Mouse (Mus musculus): ENCODE measurements around the gene Tnip1. TPM values are rescaled to one million over a fixed set of nuclear protein-coding genes. Genes with fewer than 3 reads are reported as not detected.

Tnip1 gene
- polyA plus RNA-seq, 1 experiment from 2014 or later = 24.7 TPM

- no peaks in the 10 kb centered on the region for H3K27me3 ChIP-seq (ENCODE audit: control insufficient read depth, insufficient read depth, low read length)
- H3K4me2 ChIP-seq (ENCODE audit: low read depth, low read length) = no peak overlapping the region
- H3K36me3 ChIP-seq (ENCODE audit: control insufficient read depth, insufficient read depth) = no peaks in the 10 kb centered on the region
- H3K27ac ChIP-seq (ENCODE audit: low read length) = no peak overlapping the region
- no peaks in the 10 kb centered on the region for H3K4me1 ChIP-seq (ENCODE audit: control insufficient read depth, insufficient read depth, low read length)
- no peaks in the 10 kb centered on the region for H3K9me3 ChIP-seq (replicated peaks; ENCODE audit: control insufficient read depth, low read length)
- no peak overlapping the region for H3K9ac ChIP-seq (ENCODE audit: low read length)
- no peak for ATAC-seq (replicated peaks; ENCODE audit: extremely low read depth, insufficient read depth, low FRiP score)
- no peak overlapping the region for H3K4me3 ChIP-seq (ENCODE audit: low read length)
- WGBS = 58% methylated on average over 7 of the region's 7 CpGs
Observed at GRCm38 (mm10) chr11:54892091-54892490, 70.6 kb downstream of the Tnip1 start.

- no peaks in the 10 kb centered on the region for H3K27me3 ChIP-seq (ENCODE audit: control insufficient read depth, insufficient read depth, low read length)
- H3K9ac ChIP-seq (ENCODE audit: low read length) = no peak overlapping the region
- H3K4me2 ChIP-seq (ENCODE audit: low read depth, low read length) = no peak overlapping the region
- H3K9me3 ChIP-seq (replicated peaks; ENCODE audit: control insufficient read depth, low read length) = no peaks in the 10 kb centered on the region
- no peak overlapping the region for H3K4me3 ChIP-seq (ENCODE audit: low read length)
- no peak for ATAC-seq (replicated peaks; ENCODE audit: extremely low read depth, insufficient read depth, low FRiP score)
- no peaks in the 10 kb centered on the region for H3K4me1 ChIP-seq (ENCODE audit: control insufficient read depth, insufficient read depth, low read length)
- 85% methylated on average over 5 of the region's 5 CpGs for WGBS
- H3K27ac ChIP-seq (ENCODE audit: low read length) = no peak overlapping the region
- no peaks in the 10 kb centered on the region for H3K36me3 ChIP-seq (ENCODE audit: control insufficient read depth, insufficient read depth)
Observed at GRCm38 (mm10) chr11:54891341-54891740, 71.4 kb downstream of the Tnip1 start.

DNA sequence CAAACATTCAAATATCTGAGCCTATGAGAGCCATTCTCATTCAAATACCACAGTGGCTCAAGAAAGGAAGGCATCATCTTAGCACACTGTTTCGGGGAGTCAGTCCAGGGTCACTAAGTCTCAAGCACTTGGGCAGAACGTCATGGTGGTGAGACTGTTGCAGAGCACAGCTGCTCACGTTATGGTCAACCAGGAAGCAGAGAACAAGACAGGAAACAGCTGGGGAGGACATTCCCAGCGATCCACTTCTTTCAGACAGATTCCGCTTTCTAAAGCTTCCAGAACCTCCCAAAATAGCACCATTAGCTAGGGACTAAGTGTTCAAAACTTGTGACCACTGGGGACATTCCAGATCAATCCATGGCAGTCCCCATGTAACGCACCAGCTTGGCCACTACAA lies 74.8 kb downstream of the Tnip1 start:
- no peak overlapping the region for H3K4me2 ChIP-seq (ENCODE audit: low read depth, low read length)
- H3K36me3 ChIP-seq (ENCODE audit: control insufficient read depth, insufficient read depth) = no peaks in the 10 kb centered on the region
- WGBS = 60% methylated on average over 6 of the region's 6 CpGs
- no peak overlapping the region for H3K4me3 ChIP-seq (ENCODE audit: low read length)
- no peak overlapping the region for H3K9ac ChIP-seq (ENCODE audit: low read length)
- no peaks in the 10 kb centered on the region for H3K9me3 ChIP-seq (replicated peaks; ENCODE audit: control insufficient read depth, low read length)
- no peak overlapping the region for H3K27ac ChIP-seq (ENCODE audit: low read length)
- ATAC-seq (replicated peaks; ENCODE audit: extremely low read depth, insufficient read depth, low FRiP score) = no peak
- H3K27me3 ChIP-seq (ENCODE audit: control insufficient read depth, insufficient read depth, low read length) = no peaks in the 10 kb centered on the region
- H3K4me1 ChIP-seq (ENCODE audit: control insufficient read depth, insufficient read depth, low read length) = peaks cover 12% of the 10 kb centered on the region

DNA sequence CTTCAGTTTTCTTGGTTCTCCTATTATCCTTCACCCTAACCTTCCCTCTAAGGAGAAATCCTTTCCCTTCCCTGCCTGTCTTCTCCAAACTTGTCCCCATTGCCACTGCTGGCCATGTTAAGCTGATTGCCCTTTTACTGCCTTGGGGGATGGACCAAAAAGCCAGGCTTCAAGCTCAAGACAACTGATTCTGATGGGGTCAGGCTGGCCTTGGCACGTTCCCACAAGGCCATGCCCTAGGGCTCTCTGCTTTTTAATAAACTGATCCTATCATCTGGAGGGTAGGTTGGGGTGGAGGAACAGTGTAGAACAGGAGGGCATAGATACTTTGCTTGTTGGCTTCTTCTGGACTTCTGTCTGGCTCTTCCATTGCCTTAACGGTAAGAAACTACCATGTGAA lies 77.3 kb downstream of the Tnip1 start:
- no peaks in the 10 kb centered on the region for H3K36me3 ChIP-seq (ENCODE audit: control insufficient read depth, insufficient read depth)
- H3K4me3 ChIP-seq (ENCODE audit: low read length) = no peak overlapping the region
- 97% methylated on average over 2 of the region's 2 CpGs for WGBS
- no peak overlapping the region for H3K4me2 ChIP-seq (ENCODE audit: low read depth, low read length)
- 0 out of 2 replicates have a peak overlapping the region, but pooled peaks have one; percentile 1 for H3K27ac ChIP-seq (ENCODE audit: low read length)
- H3K4me1 ChIP-seq (ENCODE audit: control insufficient read depth, insufficient read depth, low read length) = peaks cover 32% of the 10 kb centered on the region
- no peaks in the 10 kb centered on the region for H3K9me3 ChIP-seq (replicated peaks; ENCODE audit: control insufficient read depth, low read length)
- no peaks in the 10 kb centered on the region for H3K27me3 ChIP-seq (ENCODE audit: control insufficient read depth, insufficient read depth, low read length)
- no peak overlapping the region for H3K9ac ChIP-seq (ENCODE audit: low read length)
- ATAC-seq (replicated peaks; ENCODE audit: extremely low read depth, insufficient read depth, low FRiP score) = no peak

DNA sequence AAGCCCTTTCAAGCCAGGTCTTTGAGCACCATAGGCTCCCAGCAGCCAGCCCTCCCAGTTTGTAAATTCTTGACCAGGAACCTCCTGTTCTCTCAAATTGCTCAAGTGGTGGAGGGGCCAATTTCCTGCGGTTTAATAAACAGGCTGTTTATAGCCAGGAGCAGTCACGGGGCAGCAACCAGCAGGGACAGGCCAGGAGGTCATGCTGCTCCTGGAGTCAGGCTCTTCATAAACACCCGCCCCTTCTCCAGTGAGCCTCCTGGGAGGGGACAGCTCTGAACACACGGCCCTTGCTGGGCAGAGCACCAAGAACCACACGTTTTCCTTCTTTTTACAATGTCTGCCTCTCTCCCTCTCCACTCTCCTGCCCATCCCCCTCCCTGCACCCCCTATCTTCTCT lies 77.8 kb downstream of the Tnip1 start:
- Histone ChIP-seq H3K9me3 (replicated peaks; ENCODE audit: control insufficient read depth, low read length) (no peaks in the 10 kb centered on the region), H3K4me3 (ENCODE audit: low read length) (no peak overlapping the region), H3K4me1 (ENCODE audit: control insufficient read depth, insufficient read depth, low read length) (peaks cover 37% of the 10 kb centered on the region), H3K27me3 (ENCODE audit: control insufficient read depth, insufficient read depth, low read length) (no peaks in the 10 kb centered on the region), H3K4me2 (ENCODE audit: low read depth, low read length) (no peak overlapping the region), H3K36me3 (ENCODE audit: control insufficient read depth, insufficient read depth) (no peaks in the 10 kb centered on the region), H3K9ac (ENCODE audit: low read length) (0 out of 2 replicates have a peak overlapping the region, but pooled peaks have one; percentile 14), H3K27ac (ENCODE audit: low read length) (peak overlapping the region; percentile 70)
- peak; percentile 50 for ATAC-seq (replicated peaks; ENCODE audit: extremely low read depth, insufficient read depth, low FRiP score)
- WGBS = 26% methylated on average over 5 of the region's 5 CpGs

DNA sequence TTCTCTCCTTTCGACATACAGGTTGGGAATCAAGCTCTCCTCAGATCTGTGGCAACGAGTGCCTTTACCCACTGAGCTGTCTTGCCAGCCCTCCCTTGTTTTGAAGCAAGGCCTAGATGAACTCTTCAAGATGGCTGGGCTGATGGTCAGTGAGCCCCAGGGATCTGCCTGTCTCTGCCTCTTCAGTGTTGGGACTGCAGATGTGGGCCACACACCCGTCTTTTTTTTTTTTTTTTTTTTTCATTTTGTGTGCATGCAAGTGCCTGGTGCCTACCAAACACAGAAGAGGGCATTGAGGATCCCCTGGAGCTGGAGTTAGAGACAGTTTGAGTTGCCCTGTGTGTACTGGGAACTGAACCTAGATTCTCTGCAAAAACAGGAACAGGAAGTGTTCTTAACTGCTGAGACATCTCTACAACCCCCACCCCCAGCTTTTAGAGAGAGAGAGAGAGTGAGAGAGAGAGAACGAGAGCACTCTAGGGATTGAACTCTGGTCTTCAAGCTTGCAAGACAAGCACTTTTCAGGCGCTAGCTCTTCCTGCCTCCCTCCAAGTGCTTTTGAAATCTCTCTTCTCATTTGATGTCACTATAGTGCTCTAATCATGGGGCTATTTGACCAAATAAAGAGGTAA lies 78.4 kb downstream of the Tnip1 start:
- H3K9me3 ChIP-seq (replicated peaks; ENCODE audit: control insufficient read depth, low read length) = no peaks in the 10 kb centered on the region
- no peaks in the 10 kb centered on the region for H3K27me3 ChIP-seq (ENCODE audit: control insufficient read depth, insufficient read depth, low read length)
- no peak overlapping the region for H3K9ac ChIP-seq (ENCODE audit: low read length)
- WGBS = 77% methylated on average over 5 of the region's 5 CpGs
- no peak overlapping the region for H3K4me2 ChIP-seq (ENCODE audit: low read depth, low read length)
- no peaks in the 10 kb centered on the region for H3K36me3 ChIP-seq (ENCODE audit: control insufficient read depth, insufficient read depth)
- no peak overlapping the region for H3K4me3 ChIP-seq (ENCODE audit: low read length)
- H3K27ac ChIP-seq (ENCODE audit: low read length) = peak overlapping the region; percentile 70
- H3K4me1 ChIP-seq (ENCODE audit: control insufficient read depth, insufficient read depth, low read length) = peaks cover 42% of the 10 kb centered on the region
- no peak for ATAC-seq (replicated peaks; ENCODE audit: extremely low read depth, insufficient read depth, low FRiP score)

DNA sequence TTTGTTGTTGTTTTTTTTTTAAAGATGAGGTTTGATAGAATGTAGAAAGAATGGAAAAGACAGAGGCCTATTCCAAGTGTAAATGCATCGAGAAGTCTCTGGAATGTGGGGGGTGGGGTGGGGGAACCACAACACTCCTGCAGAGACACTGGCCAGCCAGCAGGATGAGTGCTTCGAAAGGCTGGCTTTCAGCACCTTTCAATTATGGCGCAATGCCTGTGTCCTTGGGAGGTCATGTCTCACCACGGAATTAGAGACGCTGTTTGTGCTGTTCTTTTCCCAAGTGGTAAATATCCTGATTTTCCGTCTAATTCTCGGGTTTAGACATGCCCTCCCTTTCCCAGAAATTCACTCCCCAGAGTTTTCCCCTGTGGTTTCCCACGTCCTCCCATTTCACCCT lies 80.0 kb downstream of the Tnip1 start:
- Histone ChIP-seq H3K4me3 (ENCODE audit: low read length) (no peak overlapping the region), H3K9ac (ENCODE audit: low read length) (0 out of 2 replicates have a peak overlapping the region, but pooled peaks have one; percentile 33), H3K27ac (ENCODE audit: low read length) (peak overlapping the region; percentile 84), H3K36me3 (ENCODE audit: control insufficient read depth, insufficient read depth) (no peaks in the 10 kb centered on the region), H3K4me2 (ENCODE audit: low read depth, low read length) (no peak overlapping the region), H3K4me1 (ENCODE audit: control insufficient read depth, insufficient read depth, low read length) (peaks cover 42% of the 10 kb centered on the region), H3K9me3 (replicated peaks; ENCODE audit: control insufficient read depth, low read length) (no peaks in the 10 kb centered on the region), H3K27me3 (ENCODE audit: control insufficient read depth, insufficient read depth, low read length) (no peaks in the 10 kb centered on the region)
- 14% methylated on average over 8 of the region's 8 CpGs for WGBS
- ATAC-seq (replicated peaks; ENCODE audit: extremely low read depth, insufficient read depth, low FRiP score) = 0 out of 2 replicates have a peak, but pooled peaks have one; percentile 55

GRCm38 (mm10) chr11:54881051-54881474 lies 81.7 kb downstream of the Tnip1 start:
- Histone ChIP-seq H3K27ac (ENCODE audit: low read length) (peak overlapping the region; percentile 90), H3K27me3 (ENCODE audit: control insufficient read depth, insufficient read depth, low read length) (no peaks in the 10 kb centered on the region), H3K4me2 (ENCODE audit: low read depth, low read length) (no peak overlapping the region), H3K36me3 (ENCODE audit: control insufficient read depth, insufficient read depth) (no peaks in the 10 kb centered on the region), H3K4me3 (ENCODE audit: low read length) (no peak overlapping the region), H3K9ac (ENCODE audit: low read length) (peak overlapping the region; percentile 30; the same call in 1 of the 2 replicates), H3K4me1 (ENCODE audit: control insufficient read depth, insufficient read depth, low read length) (peaks cover 42% of the 10 kb centered on the region), H3K9me3 (replicated peaks; ENCODE audit: control insufficient read depth, low read length) (no peaks in the 10 kb centered on the region)
- ATAC-seq (replicated peaks; ENCODE audit: extremely low read depth, insufficient read depth, low FRiP score) = no peak; the same call in 1 of the 2 replicates
- 12% methylated on average over 2 of the region's 2 CpGs for WGBS

DNA sequence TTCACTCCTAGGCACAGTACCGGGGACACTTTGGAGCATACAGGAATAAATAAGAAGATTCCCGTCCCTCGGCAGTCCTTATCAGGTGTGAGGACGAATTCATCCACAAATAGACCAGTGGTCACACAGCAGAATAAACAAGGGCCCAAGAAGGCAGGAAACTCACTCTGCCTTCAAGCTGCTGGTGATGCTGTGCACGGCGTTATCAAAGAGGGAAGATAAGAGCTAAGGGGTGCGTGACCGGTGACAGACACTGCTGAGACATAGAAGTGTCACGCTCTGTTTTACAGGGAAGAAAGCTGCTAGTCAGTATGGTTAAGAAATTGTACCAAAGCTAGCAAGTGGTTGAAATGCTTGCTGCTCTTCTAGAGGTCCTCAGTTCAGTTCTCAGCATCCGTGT lies 82.8 kb downstream of the Tnip1 start:
- 17% methylated on average over 10 of the region's 10 CpGs for WGBS
- H3K36me3 ChIP-seq (ENCODE audit: control insufficient read depth, insufficient read depth) = no peaks in the 10 kb centered on the region
- H3K4me2 ChIP-seq (ENCODE audit: low read depth, low read length) = peak overlapping the region; percentile 11; the same call in 1 of the 2 replicates
- H3K27me3 ChIP-seq (ENCODE audit: control insufficient read depth, insufficient read depth, low read length) = no peaks in the 10 kb centered on the region
- H3K4me1 ChIP-seq (ENCODE audit: control insufficient read depth, insufficient read depth, low read length) = peaks cover 38% of the 10 kb centered on the region
- H3K27ac ChIP-seq (ENCODE audit: low read length) = peak overlapping the region; percentile 90
- no peak overlapping the region for H3K4me3 ChIP-seq (ENCODE audit: low read length)
- H3K9ac ChIP-seq (ENCODE audit: low read length) = peak overlapping the region; percentile 43
- no peaks in the 10 kb centered on the region for H3K9me3 ChIP-seq (replicated peaks; ENCODE audit: control insufficient read depth, low read length)
- ATAC-seq (replicated peaks; ENCODE audit: extremely low read depth, insufficient read depth, low FRiP score) = peak; percentile 45

Data from heart, embryonic 16.5 days (tissue).